Mouse (Mus musculus) layer of hippocampus, adult 8-10 months (tissue): ENCODE measurements around the gene Sycp1. TPM values are rescaled to one million over a fixed set of nuclear protein-coding genes. Genes with fewer than 3 reads are reported as not detected.

ENCODE experiments used
- total RNA-seq, 4 experiments: library from RNA; stranded (reverse); gene quantifications; 2 replicates each; pipeline ENCODE4 v1.2.4; 2022

Sycp1 gene
- total RNA-seq, 4 experiments from 2014 or later = not detected

Other genes starting within 250 kb of the Sycp1 start
- 10 to 100 TPM; 58.8 to 84.9 (median 66.0) TPM for gene Tspan2, start 201.6 kb downstream of the Sycp1 start, total RNA-seq
- gene Tshb, start 153.4 kb downstream of the Sycp1 start, total RNA-seq = not detected
- not detected for gene Nr1h5, start 28.0 kb upstream of the Sycp1 start, total RNA-seq
- gene Sike1, start 59.6 kb upstream of the Sycp1 start, total RNA-seq = 10 to 100 TPM; 51.7 to 68.7 (median 67.0) TPM
- gene Csde1, start 84.3 kb upstream of the Sycp1 start, total RNA-seq = 100 to 1,000 TPM; 239 to 259 (median 251) TPM
- 10 to 100 TPM; 61.6 to 82.7 (median 65.9) TPM for gene Nras, start 122.2 kb upstream of the Sycp1 start, total RNA-seq
- gene Ampd1, start 137.9 kb upstream of the Sycp1 start, total RNA-seq = not detected
- 1 to 10 TPM in 2 of 4 experiments, under 1 TPM in 2; 0.39 to 1.1 (median 0.75) TPM for gene Dennd2c, start 166.5 kb upstream of the Sycp1 start, total RNA-seq
- gene Bcas2, start 235.6 kb upstream of the Sycp1 start, total RNA-seq = 10 to 100 TPM; 67.1 to 70.8 (median 67.8) TPM